Mouse (Mus musculus) spleen, adult 2 months (tissue): ENCODE results near the gene Ikzf2. TPM values are rescaled to one million over a fixed set of nuclear protein-coding genes. Genes with fewer than 3 reads are reported as not detected.

Experiments
- DNase-seq, 2 experiments: peaks; one replicate each; pipeline versions ENCODE4 v3.0.0 to v3.0.0-alpha.2; 2012 to 2021; ENCODE audit warnings: low spot score in 2 of 2, low read depth in 1 of 2
- H3K27ac ChIP-seq: fragments of 200-500 bp; 2 replicates; pipeline ENCODE4 v1.5.1; 2012; ENCODE audit warnings: low read length, inconsistent platforms; ENCODE audit not compliant: insufficient read depth
- H3K27me3 ChIP-seq: fragments of 200-500 bp; 2 replicates; pipeline ENCODE4 v1.6.1; 2012; ENCODE audit warnings: mild to moderate bottlenecking, moderate library complexity, low read length, inconsistent platforms; ENCODE audit not compliant: control insufficient read depth, insufficient read depth
- H3K36me3 ChIP-seq: fragments of 200-500 bp; 2 replicates; pipeline ENCODE4 v1.6.1; 2012; ENCODE audit warnings: mild to moderate bottlenecking, low read length, inconsistent platforms; ENCODE audit not compliant: control insufficient read depth, insufficient read depth
- H3K4me1 ChIP-seq: fragments of 200-500 bp; 2 replicates; pipeline ENCODE4 v1.6.1; 2011; ENCODE audit warnings: inconsistent platforms; ENCODE audit not compliant: control insufficient read depth, insufficient read depth, insufficient read length
- H3K4me3 ChIP-seq: fragments of 200-500 bp; 2 replicates; pipeline ENCODE4 v1.5.1; 2011; ENCODE audit warnings: mild to moderate bottlenecking, inconsistent platforms; ENCODE audit not compliant: insufficient read depth, insufficient read length; ENCODE audit errors: extremely low read depth
- CTCF ChIP-seq: fragments of 200-500 bp; IDR thresholded peaks from 2 replicates; pipeline ENCODE4 v1.5.1; 2011; ENCODE audit warnings: mild to moderate bottlenecking, inconsistent platforms; ENCODE audit not compliant: insufficient read depth, insufficient read length, insufficient replicate concordance; ENCODE audit errors: extremely low read depth
- POLR2A ChIP-seq: fragments of 200-500 bp; IDR thresholded peaks from 2 replicates; pipeline ENCODE4 v1.6.1; 2011; ENCODE audit warnings: low read depth, low read length, inconsistent platforms
- WGBS: fragments of 180-500 bp; shearing (Covaris S2); methylation state at CpG from one replicate; pipeline ENCODE4 v1.1.7; 2018; 5-methylcytosine and 5-hydroxymethylcytosine counted together
- polyA plus RNA-seq: library from polyadenylated mRNA; depleted of rRNA; stranded (reverse); fragments of >200 nt; gene quantifications from 2 replicates; pipeline ENCODE4 v1.2.3, GENCODE M21; 2012

Gene Ikzf2
- polyA plus RNA-seq, 1 experiment: 1.3 TPM

- no peaks in the 10 kb centered on the region for H3K36me3 ChIP-seq
- no peak for DNase-seq
- WGBS: 85% methylated on average over 2 of the region's 2 CpGs
These were observed 101.5 kb downstream of the Ikzf2 start for GRCm38 (mm10) chr1:69585546-69585945.

GRCm38 (mm10) chr1:69583932-69584659, 102.9 kb downstream of the Ikzf2 start:
- 75% methylated on average over 5 of the region's 5 CpGs for WGBS
- TF ChIP-seq POLR2A (no peak), CTCF (no peak)
- Histone ChIP-seq H3K27ac (no peak overlapping the region), H3K4me1 (no peaks in the 10 kb centered on the region; the same call in 1 of the 2 replicates), H3K4me3 (no peak overlapping the region), H3K36me3 (no peaks in the 10 kb centered on the region), H3K27me3 (no peaks in the 10 kb centered on the region)
- DNase-seq: no peak

More at GRCm38 (mm10) chr1:69585546-69585945, 101.5 kb downstream of the Ikzf2 start:
- H3K4me1 ChIP-seq: no peaks in the 10 kb centered on the region; the same call in 1 of the 2 replicates
- H3K27ac ChIP-seq: no peak overlapping the region
- H3K27me3 ChIP-seq: no peaks in the 10 kb centered on the region
- no peak for TF ChIP-seq CTCF
- TF ChIP-seq POLR2A: no peak
- H3K4me3 ChIP-seq: no peak overlapping the region

GRCm38 (mm10) chr1:69578917-69579316, 108.1 kb downstream of the Ikzf2 start:
- Histone ChIP-seq H3K27me3 (no peaks in the 10 kb centered on the region), H3K27ac (no peak overlapping the region), H3K36me3 (no peaks in the 10 kb centered on the region), H3K4me3 (no peak overlapping the region), H3K4me1 (no peaks in the 10 kb centered on the region)
- 89% methylated on average over 4 of the region's 4 CpGs for WGBS
- TF ChIP-seq POLR2A: no peak
- TF ChIP-seq CTCF: no peak
- DNase-seq: no peak

- DNase-seq: no peak
- Histone ChIP-seq H3K27ac (no peak overlapping the region), H3K36me3 (no peaks in the 10 kb centered on the region), H3K27me3 (no peaks in the 10 kb centered on the region), H3K4me1 (no peaks in the 10 kb centered on the region), H3K4me3 (no peak overlapping the region)
- TF ChIP-seq POLR2A (no peak), CTCF (no peak)
- WGBS: 81% methylated on average over 5 of the region's 5 CpGs
These were observed 127.5 kb downstream of the Ikzf2 start for GRCm38 (mm10) chr1:69559443-69560090.

- no peaks in the 10 kb centered on the region for H3K27me3 ChIP-seq
- H3K27ac ChIP-seq: no peak overlapping the region
- no peak for TF ChIP-seq POLR2A
- H3K4me1 ChIP-seq: no peaks in the 10 kb centered on the region
- DNase-seq: no peak
- WGBS: 77% methylated on average over 5 of the region's 5 CpGs
- H3K36me3 ChIP-seq: no peaks in the 10 kb centered on the region
- H3K4me3 ChIP-seq: no peak overlapping the region
These were observed 131.4 kb downstream of the Ikzf2 start for GRCm38 (mm10) chr1:69555636-69556151.

- H3K4me3 ChIP-seq: no peak overlapping the region
- no peak overlapping the region for H3K27ac ChIP-seq
- H3K4me1 ChIP-seq: no peaks in the 10 kb centered on the region
- no peak for DNase-seq
- no peaks in the 10 kb centered on the region for H3K27me3 ChIP-seq
- H3K36me3 ChIP-seq: no peaks in the 10 kb centered on the region
- 92% methylated on average over 4 of the region's 4 CpGs for WGBS
- TF ChIP-seq CTCF (no peak), POLR2A (no peak)
These were observed 137.1 kb downstream of the Ikzf2 start for GRCm38 (mm10) chr1:69549987-69550386.

- no peak for DNase-seq
- H3K36me3 ChIP-seq: no peaks in the 10 kb centered on the region
- H3K4me1 ChIP-seq: no peaks in the 10 kb centered on the region
- TF ChIP-seq CTCF (no peak), POLR2A (no peak)
- no peak overlapping the region for H3K4me3 ChIP-seq
- WGBS: 95% methylated on average over 1 of the region's 1 CpGs
- H3K27ac ChIP-seq: no peak overlapping the region
- no peaks in the 10 kb centered on the region for H3K27me3 ChIP-seq
These were observed 141.2 kb downstream of the Ikzf2 start for GRCm38 (mm10) chr1:69545885-69546253.
